Mouse (Mus musculus) C2C12 (cell line): ENCODE measurements around the gene 2700097O09Rik.

Source experiments
- CTCF ChIP-seq: IDR thresholded peaks from one replicate; pipeline ENCODE4 v1.5.1; 2011; ENCODE audit not compliant: control insufficient read depth, insufficient read depth, insufficient read length
- MYOG ChIP-seq: IDR thresholded peaks from one replicate; pipeline ENCODE4 v1.6.1; 2011; ENCODE audit not compliant: control insufficient read depth, insufficient read length; ENCODE audit errors: extremely low read depth
- USF1 ChIP-seq: IDR thresholded peaks from one replicate; pipeline ENCODE4 v1.6.1; 2011; ENCODE audit warnings: low read depth, mild to moderate bottlenecking, control low read depth, moderate library complexity

- TF ChIP-seq CTCF (no peak), USF1 (no peak), MYOG (no peak)
These were observed 20.9 kb downstream of the 2700097O09Rik start for GRCm38 (mm10) chr12:55058865-55059615.
